Mouse (Mus musculus): ENCODE data around the gene Tubb5.
A peak's percentile ranks its signal among the peaks of the same experiment; 100 is the strongest.

Tubb5 gene

GRCm38 (mm10) chr17:35838122-35838544, at the start of gene Tubb5:
Gene Tubb5 (minus strand): TSS chr17:35838306.
- DNase-seq: peak; percentile 96 to 97

GRCm38 (mm10) chr17:35887725-35888124, 49.6 kb upstream of the Tubb5 start:
- no peak for DNase-seq

- DNase-seq: no peak
These were observed 45.7 kb upstream of the Tubb5 start for GRCm38 (mm10) chr17:35883777-35884176.

- no peak for DNase-seq
These were observed 44.8 kb upstream of the Tubb5 start for GRCm38 (mm10) chr17:35882924-35883323.

- DNase-seq: peak; percentile 86 to 92
These were observed 41.3 kb upstream of the Tubb5 start, which contains the start of gene Dhx16 for GRCm38 (mm10) chr17:35879245-35880057. Gene Dhx16 (plus strand): TSS chr17:35879819.

- DNase-seq: no peak
These were observed 36.6 kb upstream of the Tubb5 start for GRCm38 (mm10) chr17:35874721-35875120.

GRCm38 (mm10) chr17:35873774-35874519, 35.8 kb upstream of the Tubb5 start:
- peak; percentile 69 to 75 for DNase-seq

GRCm38 (mm10) chr17:35870884-35871696, 33.0 kb upstream of the Tubb5 start:
- no peak for DNase-seq

GRCm38 (mm10) chr17:35870151-35870883, 32.2 kb upstream of the Tubb5 start:
- DNase-seq: peak; percentile 84 to 91

GRCm38 (mm10) chr17:35869346-35870067, 31.4 kb upstream of the Tubb5 start:
- peak in 1 of 2 experiments; percentile 52 for DNase-seq

- DNase-seq: no peak
These were observed 30.8 kb upstream of the Tubb5 start for GRCm38 (mm10) chr17:35868961-35869345.

GRCm38 (mm10) chr17:35868165-35868820, 30.2 kb upstream of the Tubb5 start:
- DNase-seq: peak; percentile 58 to 64

- peak in 1 of 2 experiments; percentile 58 for DNase-seq
These were observed 29.1 kb upstream of the Tubb5 start for GRCm38 (mm10) chr17:35866911-35867890.

- DNase-seq: peak in 1 of 2 experiments; percentile 56
These were observed 28.2 kb upstream of the Tubb5 start for GRCm38 (mm10) chr17:35866281-35866831.

GRCm38 (mm10) chr17:35865481-35866280, 27.6 kb upstream of the Tubb5 start, which contains the start of gene Ppp1r18:
Gene Ppp1r18 (plus strand): TSS chr17:35865593.
- DNase-seq: no peak

- DNase-seq: no peak
These were observed 26.8 kb upstream of the Tubb5 start for GRCm38 (mm10) chr17:35864832-35865353.

GRCm38 (mm10) chr17:35861198-35861857, 23.2 kb upstream of the Tubb5 start, which contains the start of gene Nrm:
Gene Nrm (plus strand): TSS chr17:35861318.
- DNase-seq: peak; percentile 77
